In genomic region chr9:48696731-48697469, GRCm38 (mm10) we compare ENCODE assay signal across 17 mouse cellular contexts.
DNase-seq lines count a peak whose midpoint lies in the region; ATAC-seq lines count a peak whose summit lies in the region.
"Had no signal": no experiment of that assay in that cellular context is flagged by ENCODE, and none has a peak within 500 bp of the region (broad histone marks: within the 10 kb centered on the region; RNA-seq: fewer than 3 reads in every experiment).

No protein-coding gene starts in this region.

- no peak overlapping the region for H3K4me2 ChIP-seq in kidney, embryonic 14.5 days (replicated peaks; ENCODE audit: low read depth, low read length)
- H3K4me2 ChIP-seq in neural tube, embryonic 13.5 days: no peak overlapping the region
- H3K4me2 ChIP-seq: heart, embryonic 15.5 days; limb, embryonic 13.5 days had no signal

- 40% methylated on average over 11 of the region's 12 CpGs for WGBS in kidney, embryonic 14.5 days
- 23% methylated on average over 12 of the region's 12 CpGs for WGBS in neural tube, embryonic 13.5 days

- no peak overlapping the region for H3K27ac ChIP-seq in kidney, embryonic 14.5 days (ENCODE audit: low read depth, low read length)
- peak overlapping the region; percentile 25; the same call in 1 of the 2 replicates for H3K27ac ChIP-seq in neural tube, embryonic 13.5 days (replicated peaks)
- H3K27ac ChIP-seq: heart, embryonic 15.5 days; limb, embryonic 13.5 days had no signal

- no peak overlapping the region for H3K4me3 ChIP-seq in kidney, embryonic 14.5 days (ENCODE audit: low read length)
- no peak overlapping the region for H3K4me3 ChIP-seq in neural tube, embryonic 13.5 days
- H3K4me3 ChIP-seq: heart, embryonic 15.5 days; limb, embryonic 13.5 days had no signal

- H3K27me3 ChIP-seq in kidney, embryonic 14.5 days (ENCODE audit: control insufficient read depth, insufficient read depth, low read length): no peaks in the 10 kb centered on the region; the same call in 1 of the 2 replicates
- no peaks in the 10 kb centered on the region for H3K27me3 ChIP-seq in neural tube, embryonic 13.5 days
- H3K27me3 ChIP-seq: heart, embryonic 15.5 days had no signal

- intact Hi-C loops in heart, postnatal 10 days (cut with DNase I): no loop called here

- no peaks in the 10 kb centered on the region for H3K9me3 ChIP-seq in kidney, embryonic 14.5 days (ENCODE audit: control insufficient read depth, low read length)
- no peaks in the 10 kb centered on the region for H3K9me3 ChIP-seq in neural tube, embryonic 13.5 days
- H3K9me3 ChIP-seq: heart, embryonic 15.5 days; limb, embryonic 13.5 days had no signal

- peaks cover 19% of the 10 kb centered on the region; the same call in 1 of the 2 replicates for H3K4me1 ChIP-seq in kidney, embryonic 14.5 days (ENCODE audit: control insufficient read depth, insufficient read depth, low read length)
- H3K4me1 ChIP-seq in neural tube, embryonic 13.5 days (replicated peaks): peaks cover 42% of the 10 kb centered on the region

- 0 out of 2 replicates have a peak overlapping the region, but pooled peaks have one; percentile 4 for H3K9ac ChIP-seq in kidney, embryonic 14.5 days (ENCODE audit: low read depth, low read length)
- H3K9ac ChIP-seq in neural tube, embryonic 13.5 days: no peak overlapping the region
- H3K9ac ChIP-seq: forebrain, postnatal 0 days; heart, embryonic 15.5 days; limb, embryonic 13.5 days; liver, postnatal 0 days had no signal

- peak; percentile 92 for DNase-seq in heart, adult 11 months
- no peak for DNase-seq in heart, postnatal 10 days
- DNase-seq in kidney, postnatal 4 days: no peak
- DNase-seq in retina, postnatal 1 day: peak; percentile 48
- no peak for DNase-seq in retina, embryonic 14.5 days (ENCODE audit: low spot score)
- no peak for DNase-seq in ovary, postnatal 14 days (ENCODE audit: low spot score)
- DNase-seq: cerebellum, postnatal 36 days; forebrain, postnatal 0 days; gastrocnemius, postnatal 10 days; liver, postnatal 0 days; right cerebral cortex, postnatal 25 days had no signal

- ATAC-seq in kidney, embryonic 14.5 days (ENCODE audit: low FRiP score, low TSS enrichment): no peak
- ATAC-seq in neural tube, embryonic 13.5 days (ENCODE audit: low read depth): no peak
- ATAC-seq: forebrain, postnatal 0 days; inflammation-experienced regulatory T-cells, adult 6 months; liver, postnatal 0 days; Patski had no signal

- no peaks in the 10 kb centered on the region for H3K36me3 ChIP-seq in kidney, embryonic 14.5 days (ENCODE audit: control insufficient read depth, insufficient read depth, low read length)
- H3K36me3 ChIP-seq in neural tube, embryonic 13.5 days: no peaks in the 10 kb centered on the region
- H3K36me3 ChIP-seq: heart, embryonic 15.5 days; limb, embryonic 13.5 days had no signal

Comparison
In these comparisons a context has a peak if more than half of its experiments do, and no peak if none do; other contexts are left out.
1. DNase-seq: peak in heart, adult 11 months (single experiment) and retina, postnatal 1 day (single experiment); none in heart, postnatal 10 days (0 of 2), kidney, postnatal 4 days (0 of 2), retina, embryonic 14.5 days (single experiment) and ovary, postnatal 14 days (single experiment).